Mouse (Mus musculus): ENCODE measurements at regions not wholly inside any gene's neighbourhood (a gene's known extent, or its start where the extent isn't known, plus 50 kb on each side); places are given as distances from the start of the nearest gene placed in this dataset.

GRCm38 (mm10) chr6:13523463-13524202 lies 84.3 kb downstream of the Tmem168 start:
- Histone ChIP-seq H3K27me3 (replicated peaks) (no peaks in the 10 kb centered on the region), H3K9me3 (no peaks in the 10 kb centered on the region), H3K4me1 (no peaks in the 10 kb centered on the region), H3K4me3 (no peak overlapping the region), H3K27ac (no peak overlapping the region), H3K36me3 (replicated peaks) (no peaks in the 10 kb centered on the region), H3K4me2 (no peak overlapping the region), H3K9ac (no peak overlapping the region)
- no peak for ATAC-seq (replicated peaks)
- 71% methylated on average over 8 of the region's 8 CpGs for WGBS

- Histone ChIP-seq H3K4me2 (no peak overlapping the region), H3K9ac (no peak overlapping the region), H3K27ac (no peak overlapping the region), H3K27me3 (replicated peaks) (no peaks in the 10 kb centered on the region), H3K4me1 (no peaks in the 10 kb centered on the region), H3K36me3 (replicated peaks) (no peaks in the 10 kb centered on the region), H3K4me3 (no peak overlapping the region), H3K9me3 (no peaks in the 10 kb centered on the region)
- 80% methylated on average over 3 of the region's 3 CpGs for WGBS
- ATAC-seq (replicated peaks), result no peak
Observed at GRCm38 (mm10) chr6:13514126-13514525, 93.8 kb downstream of the Tmem168 start.

- Histone ChIP-seq H3K4me1 (no peaks in the 10 kb centered on the region), H3K9ac (no peak overlapping the region), H3K27me3 (replicated peaks) (no peaks in the 10 kb centered on the region), H3K4me2 (no peak overlapping the region), H3K36me3 (replicated peaks) (no peaks in the 10 kb centered on the region), H3K9me3 (no peaks in the 10 kb centered on the region), H3K4me3 (no peak overlapping the region), H3K27ac (no peak overlapping the region)
- 76% methylated on average over 5 of the region's 5 CpGs for WGBS
- ATAC-seq (replicated peaks), result peak; percentile 45; the same call in 1 of the 2 replicates
Observed at GRCm38 (mm10) chr6:13476493-13477129, 131.3 kb downstream of the Tmem168 start.

GRCm38 (mm10) chr6:13449160-13449787 lies 158.6 kb downstream of the Tmem168 start:
- 40% methylated on average over 3 of the region's 3 CpGs for WGBS
- H3K27ac ChIP-seq, result no peak overlapping the region
- H3K4me1 ChIP-seq, result no peaks in the 10 kb centered on the region
- H3K27me3 ChIP-seq (replicated peaks), result no peaks in the 10 kb centered on the region
- no peak overlapping the region for H3K4me2 ChIP-seq
- ATAC-seq (replicated peaks), result peak; percentile 58; the same call in 1 of the 2 replicates
- no peak overlapping the region for H3K9ac ChIP-seq
- H3K4me3 ChIP-seq, result no peak overlapping the region
- no peaks in the 10 kb centered on the region for H3K36me3 ChIP-seq (replicated peaks)
- H3K9me3 ChIP-seq, result no peaks in the 10 kb centered on the region

GRCm38 (mm10) chr6:13413768-13414167 lies 189.0 kb upstream of the Vwde start:
- Histone ChIP-seq H3K27me3 (replicated peaks) (no peaks in the 10 kb centered on the region), H3K27ac (no peak overlapping the region), H3K9ac (no peak overlapping the region), H3K4me1 (no peaks in the 10 kb centered on the region), H3K36me3 (replicated peaks) (no peaks in the 10 kb centered on the region), H3K9me3 (no peaks in the 10 kb centered on the region), H3K4me3 (no peak overlapping the region), H3K4me2 (no peak overlapping the region)
- no peak for ATAC-seq (replicated peaks)

- H3K27me3 ChIP-seq (replicated peaks), result no peaks in the 10 kb centered on the region
- H3K4me2 ChIP-seq, result no peak overlapping the region
- H3K4me3 ChIP-seq, result no peak overlapping the region
- no peaks in the 10 kb centered on the region for H3K9me3 ChIP-seq
- WGBS, result 87% methylated on average over 3 of the region's 3 CpGs
- H3K4me1 ChIP-seq, result no peaks in the 10 kb centered on the region
- H3K27ac ChIP-seq, result no peak overlapping the region
- no peak for ATAC-seq (replicated peaks)
- no peak overlapping the region for H3K9ac ChIP-seq
- no peaks in the 10 kb centered on the region for H3K36me3 ChIP-seq (replicated peaks)
Observed at GRCm38 (mm10) chr6:13413092-13413491, 188.3 kb upstream of the Vwde start.

- no peaks in the 10 kb centered on the region for H3K4me1 ChIP-seq
- H3K27me3 ChIP-seq (replicated peaks), result no peaks in the 10 kb centered on the region
- no peaks in the 10 kb centered on the region for H3K9me3 ChIP-seq
- ATAC-seq (replicated peaks), result no peak
- no peaks in the 10 kb centered on the region for H3K36me3 ChIP-seq (replicated peaks)
- 94% methylated on average over 1 of the region's 1 CpGs for WGBS
- no peak overlapping the region for H3K4me2 ChIP-seq
- H3K27ac ChIP-seq, result no peak overlapping the region
- H3K9ac ChIP-seq, result no peak overlapping the region
- H3K4me3 ChIP-seq, result no peak overlapping the region
Observed at GRCm38 (mm10) chr6:13384469-13384868, 159.7 kb upstream of the Vwde start.

GRCm38 (mm10) chr6:13383211-13383610 lies 158.4 kb upstream of the Vwde start:
- Histone ChIP-seq H3K9me3 (no peaks in the 10 kb centered on the region), H3K27me3 (replicated peaks) (no peaks in the 10 kb centered on the region), H3K4me2 (no peak overlapping the region), H3K27ac (no peak overlapping the region), H3K36me3 (replicated peaks) (no peaks in the 10 kb centered on the region), H3K4me1 (no peaks in the 10 kb centered on the region), H3K9ac (no peak overlapping the region), H3K4me3 (no peak overlapping the region)
- no peak for ATAC-seq (replicated peaks)
- 88% methylated on average over 2 of the region's 2 CpGs for WGBS

GRCm38 (mm10) chr6:13380819-13381218 lies 156.1 kb upstream of the Vwde start:
- H3K36me3 ChIP-seq (replicated peaks), result no peaks in the 10 kb centered on the region
- 60% methylated on average over 3 of the region's 3 CpGs for WGBS
- H3K9ac ChIP-seq, result no peak overlapping the region
- H3K4me1 ChIP-seq, result no peaks in the 10 kb centered on the region
- ATAC-seq (replicated peaks), result no peak
- H3K27me3 ChIP-seq (replicated peaks), result no peaks in the 10 kb centered on the region
- no peak overlapping the region for H3K4me2 ChIP-seq
- no peak overlapping the region for H3K4me3 ChIP-seq
- no peaks in the 10 kb centered on the region for H3K9me3 ChIP-seq
- no peak overlapping the region for H3K27ac ChIP-seq

- Histone ChIP-seq H3K27ac (no peak overlapping the region), H3K4me1 (no peaks in the 10 kb centered on the region), H3K4me3 (no peak overlapping the region), H3K27me3 (replicated peaks) (no peaks in the 10 kb centered on the region), H3K9ac (no peak overlapping the region), H3K36me3 (replicated peaks) (no peaks in the 10 kb centered on the region), H3K9me3 (no peaks in the 10 kb centered on the region), H3K4me2 (no peak overlapping the region)
- ATAC-seq (replicated peaks), result no peak
Observed at GRCm38 (mm10) chr6:13379727-13380126, 155.0 kb upstream of the Vwde start.

GRCm38 (mm10) chr6:13373896-13374295 lies 149.1 kb upstream of the Vwde start:
- no peak overlapping the region for H3K27ac ChIP-seq
- H3K9ac ChIP-seq, result no peak overlapping the region
- no peaks in the 10 kb centered on the region for H3K4me1 ChIP-seq
- no peaks in the 10 kb centered on the region for H3K36me3 ChIP-seq (replicated peaks)
- no peaks in the 10 kb centered on the region for H3K9me3 ChIP-seq
- 92% methylated on average over 1 of the region's 1 CpGs for WGBS
- no peak for ATAC-seq (replicated peaks)
- no peak overlapping the region for H3K4me3 ChIP-seq
- no peaks in the 10 kb centered on the region for H3K27me3 ChIP-seq (replicated peaks)
- no peak overlapping the region for H3K4me2 ChIP-seq

- Histone ChIP-seq H3K27me3 (replicated peaks) (no peaks in the 10 kb centered on the region), H3K27ac (no peak overlapping the region), H3K4me2 (no peak overlapping the region), H3K36me3 (replicated peaks) (no peaks in the 10 kb centered on the region), H3K9me3 (no peaks in the 10 kb centered on the region), H3K4me1 (no peaks in the 10 kb centered on the region), H3K9ac (no peak overlapping the region), H3K4me3 (no peak overlapping the region)
- ATAC-seq (replicated peaks), result peak; percentile 52; the same call in 1 of the 2 replicates
Observed at GRCm38 (mm10) chr6:13369709-13370296, 145.0 kb upstream of the Vwde start.

Measured in midbrain, embryonic 15.5 days (tissue).